Mouse (Mus musculus): Measurements from ENCODE around the gene Plekhm3.

DNA sequence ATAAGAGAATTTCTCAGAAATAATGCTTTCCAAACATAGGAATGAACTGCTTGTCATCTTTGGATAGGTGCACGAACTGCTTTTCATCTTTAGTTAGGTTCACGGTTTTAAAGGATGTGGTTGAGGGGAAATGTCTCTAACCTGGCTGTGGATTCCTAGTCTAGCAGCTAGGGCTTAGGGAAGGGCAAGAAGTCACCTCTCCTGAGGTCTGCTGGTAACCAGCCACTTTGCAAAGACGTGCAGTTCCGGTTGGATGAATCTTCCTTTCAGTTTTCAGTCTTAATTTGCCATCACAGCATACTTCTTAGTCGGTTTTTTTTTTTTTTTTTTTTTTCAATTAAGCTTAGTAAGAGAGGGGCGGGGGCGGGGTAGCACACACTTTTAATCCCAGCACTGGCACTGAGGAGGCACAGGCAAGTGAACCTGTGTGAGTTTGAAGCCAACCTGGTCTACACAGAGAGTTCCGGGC, 431 bp upstream of the Plekhm3 start:
- no peak for TF ChIP-seq HCFC1 (IDR thresholded peaks at IDR 0.05; ENCODE audit: borderline replicate concordance, insufficient read depth, low read length)
- no peak for TF ChIP-seq ZC3H11A (IDR thresholded peaks at IDR 0.05; ENCODE audit: borderline replicate concordance, low read depth, low read length)
- TF ChIP-seq CHD2 (IDR thresholded peaks at IDR 0.05; ENCODE audit: low read depth, low read length), result no peak
- no peak for TF ChIP-seq ZNF384 (IDR thresholded peaks at IDR 0.05; ENCODE audit: low read depth, low read length)
